Mouse (Mus musculus) CH12.LX (cell line): ENCODE results near the gene Olfr1337. TPM values are rescaled to one million over a fixed set of nuclear protein-coding genes. Genes with fewer than 3 reads are reported as not detected.

Source experiments
- DNase-seq: peaks from one replicate; pipeline ENCODE4 v3.0.0-alpha.2; 2013; ENCODE audit errors: extremely low read depth
- H3K27ac ChIP-seq: 2 replicates; pipeline ENCODE4 v1.5.1; 2012; ENCODE audit warnings: low read depth, mild to moderate bottlenecking, control low read depth, moderate library complexity; ENCODE audit not compliant: insufficient read depth
- H3K27me3 ChIP-seq: replicated peaks from 2 replicates; pipeline ENCODE3; 2012; ENCODE audit warnings: inconsistent platforms
- H3K36me3 ChIP-seq, 2 experiments: replicated peaks in 1 of 2; 2 replicates each; pipeline versions ENCODE3 to v1.6.1; 2012; ENCODE audit warnings: inconsistent platforms in 1 of 2, low read length in 1 of 2, mild to moderate bottlenecking in 1 of 2, mixed read lengths in 1 of 2, moderate library complexity in 1 of 2; ENCODE audit not compliant: control insufficient read depth in 1 of 2, insufficient read depth in 1 of 2
- H3K4me1 ChIP-seq, 2 experiments: 2 replicates each; pipeline ENCODE4 v1.6.1; 2012; ENCODE audit warnings: inconsistent platforms in 1 of 2, moderate library complexity in 1 of 2; ENCODE audit not compliant: insufficient read depth in 2 of 2, control insufficient read depth in 1 of 2
- H3K4me2 ChIP-seq: 2 replicates; pipeline ENCODE4 v1.6.1; 2012; ENCODE audit warnings: low read depth, mild to moderate bottlenecking, control low read depth; ENCODE audit not compliant: poor library complexity, insufficient read depth, severe bottlenecking
- H3K4me3 ChIP-seq, 3 experiments: fragments of 150-350 bp in 1 of 3; sonication (generic) in 1 of 3; replicated peaks in 1 of 3; 2 replicates each; pipeline versions ENCODE3 to v1.5.1; 2011 to 2012; ENCODE audit warnings: low read depth in 2 of 3, low read length in 2 of 3, mild to moderate bottlenecking in 2 of 3, moderate library complexity in 2 of 3, control low read depth in 1 of 3, improper control_type of control experiment in 1 of 3, inconsistent platforms in 1 of 3, mixed read lengths in 1 of 3; ENCODE audit not compliant: poor library complexity in 1 of 3
- H3K79me2 ChIP-seq: replicated peaks from 2 replicates; pipeline ENCODE4 v1.6.1; 2012; ENCODE audit warnings: mild to moderate bottlenecking, moderate library complexity; ENCODE audit not compliant: control insufficient read depth, poor library complexity, insufficient read depth, severe bottlenecking; ENCODE audit errors: extremely low read depth
- H3K9ac ChIP-seq: 2 replicates; pipeline ENCODE4 v1.6.1; 2012; ENCODE audit warnings: low read depth, mild to moderate bottlenecking, control low read depth, moderate library complexity; ENCODE audit not compliant: insufficient read depth
- H3K9me3 ChIP-seq: replicated peaks from 2 replicates; pipeline ENCODE3; 2012; ENCODE audit warnings: low read length, inconsistent platforms, mixed read lengths
- CHD2 ChIP-seq: IDR thresholded peaks from 2 replicates; pipeline ENCODE4 v1.6.1; 2011; ENCODE audit warnings: low read length, improper control_type of control experiment
- ETS1 ChIP-seq: conservative IDR thresholded peaks from 2 replicates; pipeline ENCODE4 v1.6.1; 2012; ENCODE audit warnings: low read depth, mild to moderate bottlenecking, inconsistent platforms, low read length, improper control_type of control experiment, moderate library complexity
- JUN ChIP-seq: IDR thresholded peaks from 2 replicates; pipeline ENCODE4 v1.6.1; 2011; ENCODE audit warnings: low read depth, mild to moderate bottlenecking, low read length, improper control_type of control experiment, moderate library complexity; ENCODE audit not compliant: insufficient read depth
- MAZ ChIP-seq: IDR thresholded peaks from 2 replicates; pipeline ENCODE4 v1.6.1; 2012; ENCODE audit warnings: low read depth, mild to moderate bottlenecking, inconsistent platforms, low read length, improper control_type of control experiment, moderate library complexity
- MXI1 ChIP-seq: IDR thresholded peaks from 2 replicates; pipeline ENCODE4 v1.6.1; 2011; ENCODE audit warnings: mild to moderate bottlenecking, low read depth, low read length, improper control_type of control experiment
- RAD21 ChIP-seq: IDR thresholded peaks from 2 replicates; pipeline ENCODE4 v1.6.1; 2011; ENCODE audit warnings: low read depth, mild to moderate bottlenecking, low read length, improper control_type of control experiment, moderate library complexity
- SMC3 ChIP-seq: IDR thresholded peaks from 2 replicates; pipeline ENCODE4 v1.6.1; 2011; ENCODE audit warnings: low read depth, low read length, improper control_type of control experiment
- USF1 ChIP-seq: IDR thresholded peaks from 2 replicates; pipeline ENCODE4 v1.6.1; 2014; ENCODE audit warnings: low read depth, mild to moderate bottlenecking, inconsistent platforms, low read length, improper control_type of control experiment
- USF2 ChIP-seq: conservative IDR thresholded peaks from 2 replicates; pipeline ENCODE4 v1.6.1; 2011; ENCODE audit warnings: low read depth, low read length, improper control_type of control experiment
- ZKSCAN1 ChIP-seq: IDR thresholded peaks from 2 replicates; pipeline ENCODE4 v1.6.1; 2012; ENCODE audit warnings: low read depth, inconsistent platforms, low read length, improper control_type of control experiment, borderline replicate concordance
- dilution Hi-C: fragments of 300-500 bp; cut with MboI; formaldehyde crosslinking; loops from 2 replicates; pipeline ENCODE4 v1.14.3; 2020; ENCODE audit warnings: low sequenced_read_pairs; ENCODE audit not compliant: extremely low pct_unique_long_range_greater_than_20kb, extremely low pct_ligation_motif_present
- in situ Hi-C: fragments of 300-500 bp; cut with MboI; formaldehyde crosslinking; loops from 3 replicates; pipeline ENCODE4 v1.14.3; 2019; ENCODE audit warnings: low sequenced_read_pairs, low pct_ligation_motif_present, low pct_unique_long_range_greater_than_20kb, mixed read lengths
- polyA plus RNA-seq: library from polyadenylated mRNA; unstranded; fragments of >175 nt; gene quantifications from 2 replicates; pipeline ENCODE4 v1.2.1, GENCODE M21; 2012; ENCODE audit warnings: low read depth; ENCODE audit not compliant: insufficient read length
- total RNA-seq, 2 experiments: library from RNA; depleted of rRNA; stranded (reverse); fragments of 300-350 nt in 1 of 2; fragments of >200 nt in 1 of 2; gene quantifications; 2 replicates each; pipeline ENCODE4 v1.2.3; 2012 to 2014

Olfr1337 gene
- total and polyA plus RNA-seq, 3 experiments = not detected

DNA sequence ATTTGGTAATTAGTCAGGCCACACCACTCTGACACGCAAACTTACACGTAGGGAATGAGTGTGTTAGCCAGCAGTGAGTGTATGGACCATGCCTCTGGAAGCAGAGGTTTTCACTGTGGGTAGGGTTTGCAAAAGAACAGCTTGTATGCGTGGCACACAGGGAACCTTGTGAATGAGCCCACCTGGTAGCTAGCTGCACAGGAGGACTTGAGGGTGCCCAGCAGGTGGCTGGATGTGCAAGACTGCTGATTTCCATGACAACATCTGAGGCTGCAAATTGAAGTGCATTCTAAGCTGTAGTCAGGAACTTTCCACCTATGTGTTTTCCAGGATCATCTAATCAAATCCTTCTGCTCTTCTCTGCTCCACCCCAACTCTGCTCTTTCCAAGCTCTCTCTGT, 42.8 kb downstream of the Olfr1337 start:
- TF ChIP-seq USF2 = no peak
- TF ChIP-seq SMC3 = no peak
- no peak for TF ChIP-seq ZKSCAN1
- TF ChIP-seq, all 38 proteins: peak for 0
- dilution Hi-C loops = no loop called here

DNA sequence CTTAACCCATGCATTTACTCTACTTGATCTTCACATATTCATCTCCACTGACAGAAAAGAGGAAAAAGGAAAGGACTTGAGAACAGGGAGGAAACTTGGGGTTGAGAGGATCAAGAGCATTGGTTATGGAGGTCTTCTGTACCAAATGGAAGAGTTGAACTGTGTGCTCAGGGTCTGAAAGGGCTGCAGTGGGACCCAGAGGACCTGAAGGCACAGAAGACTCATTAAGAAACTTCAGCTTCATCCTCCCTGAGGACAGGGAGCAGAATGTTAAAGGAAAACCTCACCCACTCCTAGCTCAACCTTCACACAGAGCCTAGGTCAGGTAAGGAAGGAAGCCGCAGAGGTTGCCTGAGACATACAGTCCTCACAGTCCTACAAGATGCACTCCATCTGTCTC, 50.5 kb downstream of the Olfr1337 start, which contains the start of gene Olfr1339:
Olfr1339 (plus strand) TSS at position 301 of the 400 bp plus-strand sequence.
- H3K27ac ChIP-seq = no peak within 1 kb of the TSS
- no peaks in the 10 kb centered on the region for H3K79me2 ChIP-seq
- no peak within 1 kb of the TSS for H3K4me2 ChIP-seq
- no peaks in the 10 kb centered on the region for H3K36me3 ChIP-seq
- no peak for DNase-seq
- no peaks in the 10 kb centered on the region for H3K4me1 ChIP-seq
- no peak within 1 kb of the TSS for H3K9ac ChIP-seq
- dilution Hi-C loops = no loop called here
- H3K9me3 ChIP-seq = peaks cover 6% of the 10 kb centered on the region
- peaks cover 90% of the 10 kb centered on the region for H3K27me3 ChIP-seq
- in situ Hi-C loops = no loop called here
- no peak for TF ChIP-seq CHD2
- TF ChIP-seq MXI1 = no peak
- TF ChIP-seq JUN = no peak
- TF ChIP-seq SMC3 = no peak
- TF ChIP-seq ETS1 = no peak
- TF ChIP-seq RAD21 = no peak
- no peak for TF ChIP-seq MAZ
- TF ChIP-seq USF1 = no peak
- H3K4me3 ChIP-seq = no peak within 1 kb of the TSS

More for the DNA sequence above, 42.8 kb downstream of the Olfr1337 start:
- H3K36me3 ChIP-seq = no peaks in the 10 kb centered on the region
- no peak overlapping the region for H3K4me3 ChIP-seq
- no peaks in the 10 kb centered on the region for H3K9me3 ChIP-seq
- in situ Hi-C loops = no loop called here
- no peaks in the 10 kb centered on the region for H3K4me1 ChIP-seq
- no peaks in the 10 kb centered on the region for H3K79me2 ChIP-seq
- H3K27me3 ChIP-seq = peaks cover 70% of the 10 kb centered on the region
- no peak overlapping the region for H3K9ac ChIP-seq
- no peak overlapping the region for H3K27ac ChIP-seq
- DNase-seq = no peak
- H3K4me2 ChIP-seq = no peak overlapping the region

Other genes starting within 250 kb of the Olfr1337 start
- gene Tmem125, start 238.5 kb downstream of the Olfr1337 start, total RNA-seq (2012; rRNA removed) = not detected in 2 replicates
- gene Tmem125, start 238.5 kb downstream of the Olfr1337 start, total RNA-seq (2014; rRNA removed) = not detected in 2 replicates
- not detected in 2 replicates for gene Tmem125, start 238.5 kb downstream of the Olfr1337 start, polyA plus RNA-seq
- gene Cfap57, start 161.8 kb downstream of the Olfr1337 start, total RNA-seq (2012; rRNA removed) = not detected in 2 replicates
- not detected in 2 replicates for gene Cfap57, start 161.8 kb downstream of the Olfr1337 start, total RNA-seq (2014; rRNA removed)
- not detected in 2 replicates for gene Cfap57, start 161.8 kb downstream of the Olfr1337 start, polyA plus RNA-seq
- 167 and 209 TPM in 2 replicates for gene Ebna1bp2, start 161.8 kb downstream of the Olfr1337 start, total RNA-seq (2012; rRNA removed)
- gene Ebna1bp2, start 161.8 kb downstream of the Olfr1337 start, total RNA-seq (2014; rRNA removed) = 271 and 276 TPM in 2 replicates
- 257 and 309 TPM in 2 replicates for gene Ebna1bp2, start 161.8 kb downstream of the Olfr1337 start, polyA plus RNA-seq
- not detected in 2 replicates for gene Olfr62, start 123.6 kb downstream of the Olfr1337 start, total RNA-seq (2012; rRNA removed)
- gene Olfr62, start 123.6 kb downstream of the Olfr1337 start, total RNA-seq (2014; rRNA removed) = not detected in 2 replicates
- gene Olfr62, start 123.6 kb downstream of the Olfr1337 start, polyA plus RNA-seq = not detected in 2 replicates
- gene Olfr1342, start 89.8 kb downstream of the Olfr1337 start, total RNA-seq (2012; rRNA removed) = not detected in 2 replicates
- gene Olfr1342, start 89.8 kb downstream of the Olfr1337 start, total RNA-seq (2014; rRNA removed) = not detected in 2 replicates
- not detected in 2 replicates for gene Olfr1342, start 89.8 kb downstream of the Olfr1337 start, polyA plus RNA-seq
- gene Olfr1341, start 79.1 kb downstream of the Olfr1337 start, total RNA-seq (2012; rRNA removed) = not detected in 2 replicates
- gene Olfr1341, start 79.1 kb downstream of the Olfr1337 start, total RNA-seq (2014; rRNA removed) = not detected in 2 replicates
- gene Olfr1341, start 79.1 kb downstream of the Olfr1337 start, polyA plus RNA-seq = not detected in 2 replicates
- gene Olfr1340, start 62.4 kb downstream of the Olfr1337 start, total RNA-seq (2012; rRNA removed) = not detected in 2 replicates
- not detected in 2 replicates for gene Olfr1340, start 62.4 kb downstream of the Olfr1337 start, total RNA-seq (2014; rRNA removed)
- gene Olfr1340, start 62.4 kb downstream of the Olfr1337 start, polyA plus RNA-seq = not detected in 2 replicates
- gene Olfr1339, start 50.4 kb downstream of the Olfr1337 start, total RNA-seq (2012; rRNA removed) = not detected in 2 replicates
- gene Olfr1339, start 50.4 kb downstream of the Olfr1337 start, total RNA-seq (2014; rRNA removed) = not detected in 2 replicates
- not detected in 2 replicates for gene Olfr1339, start 50.4 kb downstream of the Olfr1337 start, polyA plus RNA-seq
- gene Olfr1338, start 23.8 kb downstream of the Olfr1337 start, total RNA-seq (2012; rRNA removed) = 0.04 TPM in 1 of 2 replicates, not detected in the other
- gene Olfr1338, start 23.8 kb downstream of the Olfr1337 start, total RNA-seq (2014; rRNA removed) = not detected in 2 replicates
- not detected in 2 replicates for gene Olfr1338, start 23.8 kb downstream of the Olfr1337 start, polyA plus RNA-seq
- not detected in 2 replicates for gene Olfr1335, start 27.4 kb upstream of the Olfr1337 start, total RNA-seq (2012; rRNA removed)
- not detected in 2 replicates for gene Olfr1335, start 27.4 kb upstream of the Olfr1337 start, total RNA-seq (2014; rRNA removed)
- not detected in 2 replicates for gene Olfr1335, start 27.4 kb upstream of the Olfr1337 start, polyA plus RNA-seq
- not detected in 2 replicates for gene Olfr1333, start 53.7 kb upstream of the Olfr1337 start, total RNA-seq (2012; rRNA removed)
- gene Olfr1333, start 53.7 kb upstream of the Olfr1337 start, total RNA-seq (2014; rRNA removed) = not detected in 2 replicates
- not detected in 2 replicates for gene Olfr1333, start 53.7 kb upstream of the Olfr1337 start, polyA plus RNA-seq
- gene Olfr1331, start 82.1 kb upstream of the Olfr1337 start, total RNA-seq (2012; rRNA removed) = 0.08 TPM in 1 of 2 replicates, not detected in the other
- not detected in 2 replicates for gene Olfr1331, start 82.1 kb upstream of the Olfr1337 start, total RNA-seq (2014; rRNA removed)
- 0.12 and 0.26 TPM in 2 replicates for gene Olfr1331, start 82.1 kb upstream of the Olfr1337 start, polyA plus RNA-seq
- gene Olfr1330, start 106.0 kb upstream of the Olfr1337 start, total RNA-seq (2012; rRNA removed) = 0.47 and 0.50 TPM in 2 replicates
- not detected in 2 replicates for gene Olfr1330, start 106.0 kb upstream of the Olfr1337 start, total RNA-seq (2014; rRNA removed)
- 2.5 and 3.0 TPM in 2 replicates for gene Olfr1330, start 106.0 kb upstream of the Olfr1337 start, polyA plus RNA-seq
- gene Olfr1329, start 134.9 kb upstream of the Olfr1337 start, total RNA-seq (2012; rRNA removed) = 0.25 and 0.34 TPM in 2 replicates
- not detected in 2 replicates for gene Olfr1329, start 134.9 kb upstream of the Olfr1337 start, total RNA-seq (2014; rRNA removed)
- gene Olfr1329, start 134.9 kb upstream of the Olfr1337 start, polyA plus RNA-seq = not detected in 2 replicates
- gene Olfr1328, start 156.0 kb upstream of the Olfr1337 start, total RNA-seq (2012; rRNA removed) = 1.4 and 1.6 TPM in 2 replicates
- 0.74 and 1.5 TPM in 2 replicates for gene Olfr1328, start 156.0 kb upstream of the Olfr1337 start, total RNA-seq (2014; rRNA removed)
- 1.1 and 1.2 TPM in 2 replicates for gene Olfr1328, start 156.0 kb upstream of the Olfr1337 start, polyA plus RNA-seq
- gene Lao1, start 179.0 kb upstream of the Olfr1337 start, total RNA-seq (2012; rRNA removed) = 0.34 and 0.46 TPM in 2 replicates
- not detected in 2 replicates for gene Lao1, start 179.0 kb upstream of the Olfr1337 start, total RNA-seq (2014; rRNA removed)
- 0.81 and 1.1 TPM in 2 replicates for gene Lao1, start 179.0 kb upstream of the Olfr1337 start, polyA plus RNA-seq